26 mouse cellular contexts compared by ENCODE assay signal in genomic region chr8:28168036-28168435, GRCm38 (mm10).
"Had no signal": no experiment of that assay in that cellular context is flagged by ENCODE, and none has a peak within 500 bp of the region (broad histone marks: within the 10 kb centered on the region; RNA-seq: fewer than 3 reads in every experiment).

No protein-coding gene starts in this region.

- H3K4me2 ChIP-seq: heart, embryonic 11.5 days; heart, embryonic 13.5 days; heart, embryonic 15.5 days; hindbrain, embryonic 12.5 days; hindbrain, embryonic 14.5 days; intestine, embryonic 15.5 days; limb, embryonic 12.5 days; liver, embryonic 11.5 days; liver, embryonic 13.5 days had no signal

- H3K4me1 ChIP-seq: heart, embryonic 13.5 days; heart, embryonic 15.5 days; hindbrain, embryonic 12.5 days; intestine, embryonic 15.5 days; liver, embryonic 13.5 days had no signal

- H3K4me3 ChIP-seq: gastrocnemius, adult 2 months; heart, embryonic 13.5 days; heart, embryonic 15.5 days; hindbrain, embryonic 10.5 days; hindbrain, embryonic 12.5 days; intestine, embryonic 15.5 days; layer of hippocampus, adult 2 months; left cerebral cortex, adult 2 months; limb, embryonic 12.5 days; liver, embryonic 13.5 days had no signal

- H3K36me3 ChIP-seq: heart, embryonic 13.5 days; heart, embryonic 15.5 days; hindbrain, embryonic 10.5 days; hindbrain, embryonic 12.5 days; intestine, embryonic 15.5 days; limb, embryonic 12.5 days; liver, embryonic 13.5 days had no signal

- H3K27ac ChIP-seq: gastrocnemius, adult 2 months; heart, embryonic 13.5 days; heart, embryonic 15.5 days; hindbrain, embryonic 10.5 days; hindbrain, embryonic 12.5 days; hindbrain, embryonic 14.5 days; intestine, embryonic 15.5 days; layer of hippocampus, adult 2 months; left cerebral cortex, adult 2 months; limb, embryonic 12.5 days; liver, embryonic 13.5 days had no signal

- ATAC-seq: hindbrain, embryonic 16.5 days; inflammation-experienced regulatory T-cells, adult 6 months; intestine, embryonic 15.5 days; intestine, postnatal 0 days had no signal

- DNase-seq: gastrocnemius, adult 2 months; gastrocnemius, postnatal 10 days; gastrocnemius, postnatal 25 days; heart, adult 18-20 months; heart, postnatal 4 days; kidney, adult 18-20 months; kidney, adult 8-10 months; kidney, postnatal 10 days; kidney, postnatal 25 days; kidney, postnatal 4 days; liver; liver, embryonic 13.5 days had no signal

- H3K9me3 ChIP-seq: heart, embryonic 13.5 days; heart, embryonic 15.5 days; hindbrain, embryonic 10.5 days; hindbrain, embryonic 12.5 days; intestine, embryonic 15.5 days; limb, embryonic 12.5 days; liver, embryonic 13.5 days had no signal

- H3K27me3 ChIP-seq: heart, embryonic 13.5 days; heart, embryonic 15.5 days; hindbrain, embryonic 12.5 days; intestine, embryonic 15.5 days; limb, embryonic 12.5 days; liver, embryonic 13.5 days had no signal

- H3K9ac ChIP-seq: heart, embryonic 13.5 days; heart, embryonic 15.5 days; hindbrain, embryonic 12.5 days; hindbrain, embryonic 14.5 days; intestine, embryonic 15.5 days; limb, embryonic 12.5 days; liver, embryonic 13.5 days had no signal
